Comparison of ENCODE assay signal across 8 mouse cellular contexts in the genomic region with DNA sequence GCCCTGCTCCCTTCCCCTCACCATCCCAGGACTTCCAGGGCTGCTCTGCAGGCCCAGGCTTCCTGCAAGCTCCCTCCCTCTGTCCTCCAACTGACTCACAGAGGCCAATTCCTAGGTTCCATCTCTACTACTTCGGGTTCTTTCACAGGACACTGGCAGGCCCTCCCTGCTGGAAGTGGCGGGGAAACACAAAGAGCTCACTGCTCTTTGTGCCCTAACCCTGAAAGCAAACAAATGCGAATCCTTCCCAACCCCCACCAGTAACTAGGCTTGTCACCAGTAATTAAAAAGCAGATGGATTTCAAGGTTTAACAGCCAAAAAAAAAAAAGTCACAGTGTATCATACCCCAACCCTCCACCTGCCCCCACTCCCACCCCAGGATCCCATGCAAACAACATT. TPM values are rescaled to one million over a fixed set of nuclear protein-coding genes. Genes with fewer than 3 reads are reported as not detected.
A peak's percentile ranks its signal among the peaks of the same experiment; 100 is the strongest.
DNase-seq lines count a peak whose midpoint lies in the region; ATAC-seq and TF ChIP-seq lines count a peak whose summit lies in the region.

No protein-coding gene starts in this region.

- H3K27me3 ChIP-seq in lung, embryonic 14.5 days (ENCODE audit: insufficient read depth, low read length) = no peaks in the 10 kb centered on the region
- no peaks in the 10 kb centered on the region for H3K27me3 ChIP-seq in forebrain, embryonic 10.5 days (ENCODE audit: poor library complexity, severe bottlenecking)
- no peaks in the 10 kb centered on the region for H3K27me3 ChIP-seq in stomach, embryonic 14.5 days (ENCODE audit: control insufficient read depth, insufficient read depth, low read length)

- no peaks in the 10 kb centered on the region for H3K36me3 ChIP-seq in lung, embryonic 14.5 days (ENCODE audit: insufficient read depth)
- peaks cover 26% of the 10 kb centered on the region for H3K36me3 ChIP-seq in forebrain, embryonic 10.5 days (replicated peaks)
- H3K36me3 ChIP-seq in stomach, embryonic 14.5 days (ENCODE audit: control insufficient read depth, insufficient read depth, low read length) = no peaks in the 10 kb centered on the region

- peak overlapping the region; percentile 83 for H3K4me2 ChIP-seq in lung, embryonic 14.5 days
- peak overlapping the region; percentile 49 for H3K4me2 ChIP-seq in stomach, embryonic 14.5 days (replicated peaks; ENCODE audit: low read depth, low read length)

- H3K4me3 ChIP-seq in lung, embryonic 14.5 days (ENCODE audit: low read depth, low read length) = peak overlapping the region; percentile 75
- peak overlapping the region; percentile 81 for H3K4me3 ChIP-seq in forebrain, embryonic 10.5 days
- peak overlapping the region; percentile 71 for H3K4me3 ChIP-seq in stomach, embryonic 14.5 days (ENCODE audit: low read depth, low read length)

- 10% methylated on average over 3 of the region's 3 CpGs for WGBS in lung, embryonic 14.5 days
- 0% methylated on average over 3 of the region's 3 CpGs for WGBS in forebrain, embryonic 10.5 days
- 13% methylated on average over 3 of the region's 3 CpGs for WGBS in stomach, embryonic 14.5 days

- H3K9me3 ChIP-seq in lung, embryonic 14.5 days (ENCODE audit: low read depth, low read length) = no peaks in the 10 kb centered on the region
- no peaks in the 10 kb centered on the region for H3K9me3 ChIP-seq in forebrain, embryonic 10.5 days
- no peaks in the 10 kb centered on the region for H3K9me3 ChIP-seq in stomach, embryonic 14.5 days (ENCODE audit: control insufficient read depth, low read depth, low read length)

- no peak overlapping the region for H3K27ac ChIP-seq in lung, embryonic 14.5 days (ENCODE audit: low read depth)
- H3K27ac ChIP-seq in forebrain, embryonic 10.5 days = peak overlapping the region; percentile 98
- no peak overlapping the region for H3K27ac ChIP-seq in stomach, embryonic 14.5 days (ENCODE audit: low read length)

- no peak for ATAC-seq in lung, embryonic 14.5 days (ENCODE audit: insufficient read depth)
- no peak for ATAC-seq in stomach, embryonic 14.5 days (ENCODE audit: insufficient number of reproducible peaks, insufficient read depth, low FRiP score, low read depth)

- peak overlapping the region; percentile 30; the same call in 1 of the 2 replicates for H3K9ac ChIP-seq in lung, embryonic 14.5 days
- no peak overlapping the region for H3K9ac ChIP-seq in stomach, embryonic 14.5 days (replicated peaks; ENCODE audit: low read depth, low read length)

- peak; percentile 36 for DNase-seq in lung, embryonic 14.5 days
- no peak for DNase-seq in lung, postnatal 4 days
- DNase-seq in forebrain, embryonic 10.5 days (ENCODE audit: extremely low spot score, low spot score) = peak; percentile 63
- peak; percentile 39 for DNase-seq in liver
- DNase-seq in frontal cortex, postnatal 14 days (ENCODE audit: low spot score in 2 of 2) = no peak
- DNase-seq in lung, adult 18-20 months = no peak
- no peak for DNase-seq in urinary bladder, postnatal 36 days (ENCODE audit: low spot score in 2 of 2)

- no peaks in the 10 kb centered on the region for H3K4me1 ChIP-seq in lung, embryonic 14.5 days (ENCODE audit: insufficient read depth)
- H3K4me1 ChIP-seq in forebrain, embryonic 10.5 days = peaks cover 40% of the 10 kb centered on the region
- peaks cover 11% of the 10 kb centered on the region for H3K4me1 ChIP-seq in stomach, embryonic 14.5 days (ENCODE audit: control insufficient read depth, insufficient read depth, low read length)

- no peak for TF ChIP-seq CTCF in lung, embryonic 14.5 days (IDR thresholded peaks at IDR 0.05; ENCODE audit: low read depth)

RNA-seq across cellular contexts. Expression of gene Golm1, which starts 1.4 kb away (rescaled TPM):
- 39.2 and 44.1 TPM in 2 replicates for polyA plus RNA-seq in lung, embryonic 14.5 days (2014; fragmentation: Nextera tagmentation; extraction: Ambion mirVana)
- polyA plus RNA-seq in forebrain, embryonic 10.5 days (2016; fragmentation: Nextera tagmentation; extraction: Ambion mirVana) = 142 and 154 TPM in 2 replicates
- polyA plus RNA-seq in stomach, embryonic 14.5 days (2014; fragmentation: Nextera tagmentation; extraction: Ambion mirVana) = 95.7 TPM in 2 replicates

RNA-seq across cellular contexts. Expression of gene 4921517D22Rik, which starts 19.7 kb away (rescaled TPM):
- polyA plus RNA-seq in lung, embryonic 14.5 days (2014; fragmentation: Nextera tagmentation; extraction: Ambion mirVana) = not detected in 2 replicates
- not detected in 2 replicates for polyA plus RNA-seq in forebrain, embryonic 10.5 days (2016; fragmentation: Nextera tagmentation; extraction: Ambion mirVana)
- not detected in 2 replicates for polyA plus RNA-seq in stomach, embryonic 14.5 days (2014; fragmentation: Nextera tagmentation; extraction: Ambion mirVana)

RNA-seq across cellular contexts. Expression of gene Spata31d1a, which starts 35.9 kb away (rescaled TPM):
- polyA plus RNA-seq in lung, embryonic 14.5 days (2014; fragmentation: Nextera tagmentation; extraction: Ambion mirVana) = not detected in 2 replicates
- 0.04 and 0.05 TPM in 2 replicates for polyA plus RNA-seq in forebrain, embryonic 10.5 days (2016; fragmentation: Nextera tagmentation; extraction: Ambion mirVana)
- 0.04 TPM in 1 of 2 replicates, not detected in the other for polyA plus RNA-seq in stomach, embryonic 14.5 days (2014; fragmentation: Nextera tagmentation; extraction: Ambion mirVana)

RNA-seq across cellular contexts. Expression of gene Spata31d1b, which starts 37.9 kb away (rescaled TPM):
- polyA plus RNA-seq in lung, embryonic 14.5 days (2014; fragmentation: Nextera tagmentation; extraction: Ambion mirVana) = not detected in 2 replicates
- 0.04 TPM in 1 of 2 replicates, not detected in the other for polyA plus RNA-seq in forebrain, embryonic 10.5 days (2016; fragmentation: Nextera tagmentation; extraction: Ambion mirVana)
- polyA plus RNA-seq in stomach, embryonic 14.5 days (2014; fragmentation: Nextera tagmentation; extraction: Ambion mirVana) = not detected in 2 replicates

RNA-seq across cellular contexts. Expression of gene Spata31d1d, which starts 57.3 kb away (rescaled TPM):
- not detected in 2 replicates for polyA plus RNA-seq in lung, embryonic 14.5 days (2014; fragmentation: Nextera tagmentation; extraction: Ambion mirVana)
- polyA plus RNA-seq in forebrain, embryonic 10.5 days (2016; fragmentation: Nextera tagmentation; extraction: Ambion mirVana) = not detected in 2 replicates
- not detected in 2 replicates for polyA plus RNA-seq in stomach, embryonic 14.5 days (2014; fragmentation: Nextera tagmentation; extraction: Ambion mirVana)

Comparison
In these comparisons a context has a peak if more than half of its experiments do, and no peak if none do; other contexts are left out.
1. DNase-seq: peak in lung, embryonic 14.5 days (single experiment), forebrain, embryonic 10.5 days (single experiment) and liver (single experiment); none in lung, postnatal 4 days (0 of 2), frontal cortex, postnatal 14 days (0 of 2), lung, adult 18-20 months (0 of 2) and urinary bladder, postnatal 36 days (0 of 2).
2. Peak in every context shown above with its lines, with median percentiles within 50 percentile points of each other: H3K4me3 ChIP-seq.